In the genomic region with DNA sequence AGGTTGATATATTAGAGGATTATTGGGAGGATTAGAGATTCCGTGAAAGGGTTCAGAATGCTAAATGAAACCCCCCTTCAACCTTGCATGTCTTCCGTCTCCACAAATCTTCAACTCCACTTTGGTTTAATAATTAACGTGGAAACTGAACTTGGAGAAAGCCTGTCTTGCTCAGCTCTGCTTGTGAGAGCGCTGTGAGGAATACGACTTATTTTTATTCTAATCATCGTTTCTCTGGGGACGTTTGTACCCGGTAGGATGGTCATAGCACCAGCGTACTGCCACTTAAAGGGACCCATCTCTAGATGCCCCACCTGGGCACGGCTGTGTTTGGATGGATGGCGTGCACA, we compare ENCODE assay signal across 22 mouse cellular contexts.
A peak's percentile ranks its signal among the peaks of the same experiment; 100 is the strongest.
DNase-seq lines count a peak whose midpoint lies in the region; ATAC-seq and TF ChIP-seq lines count a peak whose summit lies in the region.
"Had no signal": no experiment of that assay in that cellular context is flagged by ENCODE, and none has a peak within 500 bp of the region (broad histone marks: within the 10 kb centered on the region; RNA-seq: fewer than 3 reads in every experiment).

No protein-coding gene starts in this region.

- H3K27me3 ChIP-seq in kidney, embryonic 15.5 days: no peaks in the 10 kb centered on the region
- no peaks in the 10 kb centered on the region for H3K27me3 ChIP-seq in lung, embryonic 16.5 days (ENCODE audit: control insufficient read depth, insufficient read depth, low read depth, low read length)
- H3K27me3 ChIP-seq in small intestine, adult 2 months (ENCODE audit: control insufficient read depth, insufficient read depth, low read length): no peaks in the 10 kb centered on the region
- H3K27me3 ChIP-seq: heart, embryonic 15.5 days had no signal

- H3K4me3 ChIP-seq in kidney, embryonic 15.5 days (replicated peaks): no peak overlapping the region
- H3K4me3 ChIP-seq in lung, embryonic 16.5 days (ENCODE audit: low read length): peak overlapping the region; percentile 9; the same call in 1 of the 2 replicates
- peak overlapping the region; percentile 7; the same call in 1 of the 2 replicates for H3K4me3 ChIP-seq in small intestine, adult 2 months (ENCODE audit: low read depth, low read length)
- H3K4me3 ChIP-seq: embryonic facial prominence, embryonic 10.5 days; forebrain, embryonic 13.5 days; heart, adult 2 months; heart, embryonic 15.5 days had no signal

- DNase-seq in heart, adult 11 months: peak; percentile 57
- DNase-seq in heart, adult 18-20 months: no peak
- no peak for DNase-seq in kidney, postnatal 10 days
- no peak for DNase-seq in lung, postnatal 25 days (ENCODE audit: low spot score)
- DNase-seq in thymus, adult 18-20 months: no peak
- DNase-seq: adrenal gland, adult 8-10 months; adrenal gland, postnatal 36 days; B cell, adult 2 months; cerebellum, adult 2 months; cerebellum, postnatal 10 days; gastrocnemius, postnatal 36 days; heart, adult 2 months; heart, postnatal 14 days had no signal

- no peak for TF ChIP-seq POLR2A in small intestine, adult 2 months (IDR thresholded peaks at IDR 0.05; ENCODE audit: low read depth, low read length)

- no peaks in the 10 kb centered on the region for H3K9me3 ChIP-seq in kidney, embryonic 15.5 days (replicated peaks)
- H3K9me3 ChIP-seq in lung, embryonic 16.5 days (ENCODE audit: control insufficient read depth, low read length): no peaks in the 10 kb centered on the region
- H3K9me3 ChIP-seq: embryonic facial prominence, embryonic 10.5 days; forebrain, embryonic 13.5 days; heart, embryonic 15.5 days had no signal

- peak; percentile 66; the same call in 1 of the 2 replicates for ATAC-seq in kidney, embryonic 15.5 days (replicated peaks; ENCODE audit: low FRiP score)
- ATAC-seq in lung, embryonic 16.5 days (ENCODE audit: low read depth): peak; percentile 59
- ATAC-seq: CD4-positive, CD25-positive, alpha-beta regulatory T cell, adult 4 months had no signal

- WGBS in kidney, embryonic 15.5 days: 65% methylated on average over 11 of the region's 11 CpGs
- 50% methylated on average over 11 of the region's 11 CpGs for WGBS in lung, embryonic 16.5 days
- 31% methylated on average over 11 of the region's 11 CpGs for WGBS in small intestine, adult 2 months

- peak overlapping the region; percentile 29; the same call in 1 of the 2 replicates for H3K4me2 ChIP-seq in kidney, embryonic 15.5 days
- H3K4me2 ChIP-seq in lung, embryonic 16.5 days (ENCODE audit: low read depth, low read length): peak overlapping the region; percentile 36
- H3K4me2 ChIP-seq: forebrain, embryonic 13.5 days; heart, embryonic 11.5 days; heart, embryonic 15.5 days had no signal

- H3K9ac ChIP-seq in kidney, embryonic 15.5 days: no peak overlapping the region
- 0 out of 2 replicates have a peak overlapping the region, but pooled peaks have one; percentile 35 for H3K9ac ChIP-seq in lung, embryonic 16.5 days (ENCODE audit: low read length)
- H3K9ac ChIP-seq: forebrain, embryonic 13.5 days; heart, embryonic 15.5 days had no signal

- H3K36me3 ChIP-seq in kidney, embryonic 15.5 days: no peaks in the 10 kb centered on the region
- H3K36me3 ChIP-seq in lung, embryonic 16.5 days (ENCODE audit: control insufficient read depth, insufficient read depth, low read length): no peaks in the 10 kb centered on the region
- no peaks in the 10 kb centered on the region for H3K36me3 ChIP-seq in small intestine, adult 2 months (ENCODE audit: control insufficient read depth, insufficient read depth, low read length)
- H3K36me3 ChIP-seq: embryonic facial prominence, embryonic 10.5 days; G1E; heart, embryonic 15.5 days had no signal

- H3K4me1 ChIP-seq in kidney, embryonic 15.5 days: peaks cover 11% of the 10 kb centered on the region
- peaks cover 5% of the 10 kb centered on the region for H3K4me1 ChIP-seq in lung, embryonic 16.5 days (replicated peaks; ENCODE audit: control insufficient read depth, insufficient read depth, low read length)
- H3K4me1 ChIP-seq in small intestine, adult 2 months (ENCODE audit: control insufficient read depth, insufficient read depth, insufficient read length, low read length): peaks cover 6% of the 10 kb centered on the region; the same call in 1 of the 2 replicates
- H3K4me1 ChIP-seq: heart, embryonic 15.5 days had no signal

- no peak for TF ChIP-seq CTCF in small intestine, adult 2 months (IDR thresholded peaks at IDR 0.05; ENCODE audit: extremely low read depth, insufficient read length, insufficient replicate concordance, low read depth, low read length)

- H3K27ac ChIP-seq in kidney, embryonic 15.5 days: peak overlapping the region; percentile 79
- peak overlapping the region; percentile 90 for H3K27ac ChIP-seq in lung, embryonic 16.5 days (ENCODE audit: low read length)
- H3K27ac ChIP-seq in small intestine, adult 2 months (ENCODE audit: insufficient read depth, low read depth, low read length): no peak overlapping the region
- H3K27ac ChIP-seq: forebrain, embryonic 13.5 days; heart, adult 2 months; heart, embryonic 15.5 days had no signal
